Mouse (Mus musculus) embryonic facial prominence, embryonic 10.5 days (tissue): ENCODE measurements around the gene Ap5z1. TPM values are rescaled to one million over a fixed set of nuclear protein-coding genes. Genes with fewer than 3 reads are reported as not detected.

Source experiments
- DNase-seq: peaks from one replicate; pipeline ENCODE4 v3.0.0-alpha.2; 2017; ENCODE audit warnings: low spot score
- H3K27ac ChIP-seq: fragments of 300-500 bp; sonication (generic); replicated peaks from 2 replicates; pipeline ENCODE4 v1.5.1; 2016; ENCODE audit warnings: mild to moderate bottlenecking
- H3K27me3 ChIP-seq: fragments of 300-500 bp; sonication (generic); replicated peaks from 2 replicates; pipeline ENCODE4 v1.6.1; 2016; ENCODE audit warnings: low read depth, mild to moderate bottlenecking; ENCODE audit not compliant: poor library complexity, severe bottlenecking
- H3K36me3 ChIP-seq: fragments of 300-500 bp; sonication (generic); replicated peaks from 2 replicates; pipeline ENCODE4 v1.6.1; 2016; ENCODE audit warnings: mild to moderate bottlenecking, moderate library complexity
- H3K4me1 ChIP-seq: fragments of 300-500 bp; sonication (generic); 2 replicates; pipeline ENCODE4 v1.6.1; 2016
- H3K4me3 ChIP-seq: fragments of 300-500 bp; sonication (generic); 2 replicates; pipeline ENCODE4 v1.5.1; 2016; ENCODE audit warnings: mild to moderate bottlenecking, moderate library complexity
- H3K9me3 ChIP-seq: fragments of 300-500 bp; sonication (generic); 2 replicates; pipeline ENCODE4 v1.6.1; 2016; ENCODE audit warnings: mild to moderate bottlenecking
- WGBS: fragments of 180-500 bp; shearing (Covaris S2); methylation state at CpG from one replicate; pipeline ENCODE4 v1.1.7; 2016; 5-methylcytosine and 5-hydroxymethylcytosine counted together
- polyA plus RNA-seq: library from polyadenylated mRNA; unstranded; fragments of >200 nt; fragmentation: Nextera tagmentation; extraction: Ambion mirVana; gene quantifications from 2 replicates; pipeline ENCODE4 v1.2.1, GENCODE M21; 2016

The Ap5z1 gene
- polyA plus RNA-seq, 1 experiment from 2014 or later: 14.8 TPM

DNA sequence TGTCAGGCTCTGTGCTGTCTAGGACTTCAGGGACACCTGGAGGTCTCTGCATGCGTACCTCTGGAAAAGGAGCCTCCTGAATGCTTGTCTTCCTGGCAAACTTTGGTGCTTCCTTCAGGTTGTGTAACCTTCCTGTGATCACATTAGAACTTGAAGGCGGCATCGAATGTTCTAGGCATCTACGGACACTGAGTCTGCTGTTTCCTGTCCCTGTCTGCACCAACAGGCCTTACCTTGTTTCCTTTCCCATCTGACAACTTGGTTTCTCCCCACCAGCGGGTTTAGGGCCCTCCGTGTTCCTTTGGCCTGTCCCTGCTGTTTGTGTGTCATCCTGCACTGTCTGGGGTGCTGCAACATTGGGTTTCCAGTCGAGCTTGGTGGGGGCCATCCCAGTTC is 21.7 kb upstream of the Ap5z1 start:
- peak overlapping the region; percentile 84; the same call in 1 of the 2 replicates for H3K27ac ChIP-seq
- no peaks in the 10 kb centered on the region for H3K9me3 ChIP-seq
- H3K4me1 ChIP-seq: peaks cover 92% of the 10 kb centered on the region
- no peak overlapping the region for H3K4me3 ChIP-seq
- peaks cover 20% of the 10 kb centered on the region for H3K36me3 ChIP-seq
- DNase-seq: no peak
- 0 out of 2 replicates have a peak, but pooled peaks cover 3% of the 10 kb centered on the region for H3K27me3 ChIP-seq
- 86% methylated on average over 7 of the region's 7 CpGs for WGBS

DNA sequence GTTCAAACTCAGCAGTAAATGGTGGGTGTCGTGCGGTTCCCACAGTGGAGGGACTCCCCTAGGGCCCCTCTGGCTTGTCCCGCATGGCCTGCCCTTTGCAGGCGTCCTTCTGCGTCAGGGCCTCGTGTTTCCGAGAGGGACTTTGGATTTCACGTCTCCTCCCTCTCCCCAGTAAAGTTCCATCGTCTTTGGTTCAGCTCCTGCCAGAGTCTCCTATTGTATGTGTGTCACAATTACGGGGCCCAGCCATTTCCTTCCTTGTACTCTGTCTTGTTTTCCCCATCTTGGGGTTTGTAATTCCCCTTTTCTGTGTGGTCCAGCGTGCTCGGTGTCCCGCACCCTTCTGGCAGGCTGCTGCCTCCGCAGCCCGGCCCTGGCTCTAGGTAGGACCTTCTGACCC is 20.2 kb upstream of the Ap5z1 start:
- Histone ChIP-seq H3K36me3 (peaks cover 5% of the 10 kb centered on the region), H3K27me3 (0 out of 2 replicates have a peak, but pooled peaks cover 3% of the 10 kb centered on the region), H3K27ac (0 out of 2 replicates have a peak overlapping the region, but pooled peaks have one; percentile 11), H3K4me1 (peaks cover 93% of the 10 kb centered on the region), H3K9me3 (no peaks in the 10 kb centered on the region), H3K4me3 (no peak overlapping the region)
- no peak for DNase-seq
- WGBS: 78% methylated on average over 15 of the region's 15 CpGs

DNA sequence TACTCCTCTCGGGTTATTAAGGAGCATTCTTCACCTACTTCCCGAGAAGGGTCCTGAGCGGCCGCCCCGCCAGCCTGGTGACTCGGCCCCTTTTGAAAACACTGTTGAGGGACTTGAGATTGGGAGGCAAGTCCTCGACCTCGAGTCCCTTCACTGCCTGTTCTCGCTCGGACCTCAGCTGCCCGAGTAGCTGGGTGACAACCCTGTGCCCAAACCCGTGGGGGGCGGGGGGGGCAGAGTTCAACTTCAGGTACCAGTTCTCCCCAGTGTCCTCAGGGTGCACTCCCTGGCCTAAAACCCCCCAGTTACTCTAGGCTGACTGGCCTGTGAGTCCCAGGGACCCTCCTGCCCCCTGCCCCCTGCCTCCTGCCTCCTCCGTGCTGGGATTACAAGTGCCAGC is 19.8 kb upstream of the Ap5z1 start:
- H3K27ac ChIP-seq: 0 out of 2 replicates have a peak overlapping the region, but pooled peaks have one; percentile 11

DNA sequence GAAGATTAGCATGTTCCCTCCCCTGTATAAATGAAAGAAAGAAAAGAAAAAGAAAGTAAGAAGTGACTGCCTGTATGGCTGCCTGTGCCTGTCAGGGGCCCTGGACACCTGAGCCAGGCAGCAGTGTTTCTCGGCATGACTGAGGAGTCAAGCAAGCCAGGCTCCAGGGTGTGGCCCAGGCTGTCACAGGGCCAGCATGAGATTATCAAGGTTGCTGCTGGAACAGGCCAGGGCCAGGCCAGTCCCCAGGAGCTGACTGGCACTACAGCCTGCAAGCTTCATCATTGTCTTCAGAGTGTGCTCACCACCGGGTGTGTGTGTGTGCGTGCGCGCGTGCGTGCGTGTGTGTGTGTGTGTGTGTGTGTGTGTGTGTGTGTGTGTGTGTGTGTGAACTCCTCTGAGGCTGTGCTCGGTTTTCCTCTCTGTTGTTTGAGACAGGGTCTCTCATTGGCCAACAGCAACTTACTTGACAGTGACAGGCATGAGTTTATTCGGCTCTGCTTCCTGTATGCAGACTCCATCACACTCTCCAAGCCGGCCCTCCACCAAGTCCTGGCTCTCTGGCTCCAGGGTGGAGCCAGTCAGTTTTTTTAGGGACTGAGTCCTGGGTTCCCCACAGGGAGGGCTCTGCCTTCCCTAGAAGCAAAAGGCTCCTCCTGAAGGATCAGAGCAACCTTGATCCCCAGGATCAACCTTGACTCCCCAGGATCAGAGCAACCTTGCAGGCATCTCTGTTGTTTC is 18.8 kb upstream of the Ap5z1 start:
- no peaks in the 10 kb centered on the region for H3K9me3 ChIP-seq
- no peak for DNase-seq
- 73% methylated on average over 11 of the region's 11 CpGs for WGBS
- peaks cover 83% of the 10 kb centered on the region for H3K4me1 ChIP-seq
- H3K36me3 ChIP-seq: peaks cover 14% of the 10 kb centered on the region
- 0 out of 2 replicates have a peak, but pooled peaks cover 3% of the 10 kb centered on the region for H3K27me3 ChIP-seq
- H3K27ac ChIP-seq: peak overlapping the region; percentile 72
- no peak overlapping the region for H3K4me3 ChIP-seq

More for the DNA sequence above, 19.8 kb upstream of the Ap5z1 start:
- no peaks in the 10 kb centered on the region for H3K9me3 ChIP-seq
- H3K4me3 ChIP-seq: no peak overlapping the region
- 74% methylated on average over 14 of the region's 14 CpGs for WGBS
- DNase-seq: no peak
- peaks cover 5% of the 10 kb centered on the region for H3K36me3 ChIP-seq
- H3K4me1 ChIP-seq: peaks cover 93% of the 10 kb centered on the region
- 0 out of 2 replicates have a peak, but pooled peaks cover 3% of the 10 kb centered on the region for H3K27me3 ChIP-seq

DNA sequence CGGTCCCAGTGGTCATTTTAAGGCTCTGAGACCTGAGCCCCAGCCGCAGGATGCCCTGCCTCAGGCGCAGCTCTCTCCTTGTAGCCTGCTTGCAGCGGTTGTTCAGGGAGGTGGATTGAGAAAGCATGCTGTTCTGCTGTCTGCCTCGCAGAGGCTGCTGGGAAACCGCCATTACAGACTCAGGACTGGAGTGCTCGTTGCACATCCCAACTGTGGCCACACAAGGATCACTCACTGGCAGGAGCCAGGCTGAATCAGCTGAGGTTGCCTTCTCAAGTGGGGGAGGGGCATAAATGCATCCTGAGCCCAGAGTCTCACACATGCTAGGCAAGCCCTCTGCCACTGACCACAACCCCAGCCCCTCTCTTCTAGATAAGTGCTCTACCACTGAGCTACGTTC is 18.0 kb upstream of the Ap5z1 start:
- 40% methylated on average over 8 of the region's 8 CpGs for WGBS
- H3K27me3 ChIP-seq: 0 out of 2 replicates have a peak, but pooled peaks cover 3% of the 10 kb centered on the region
- H3K4me3 ChIP-seq: no peak overlapping the region
- H3K36me3 ChIP-seq: peaks cover 22% of the 10 kb centered on the region
- H3K27ac ChIP-seq: peak overlapping the region; percentile 72
- peaks cover 76% of the 10 kb centered on the region for H3K4me1 ChIP-seq
- H3K9me3 ChIP-seq: no peaks in the 10 kb centered on the region
- peak; percentile 39 for DNase-seq

DNA sequence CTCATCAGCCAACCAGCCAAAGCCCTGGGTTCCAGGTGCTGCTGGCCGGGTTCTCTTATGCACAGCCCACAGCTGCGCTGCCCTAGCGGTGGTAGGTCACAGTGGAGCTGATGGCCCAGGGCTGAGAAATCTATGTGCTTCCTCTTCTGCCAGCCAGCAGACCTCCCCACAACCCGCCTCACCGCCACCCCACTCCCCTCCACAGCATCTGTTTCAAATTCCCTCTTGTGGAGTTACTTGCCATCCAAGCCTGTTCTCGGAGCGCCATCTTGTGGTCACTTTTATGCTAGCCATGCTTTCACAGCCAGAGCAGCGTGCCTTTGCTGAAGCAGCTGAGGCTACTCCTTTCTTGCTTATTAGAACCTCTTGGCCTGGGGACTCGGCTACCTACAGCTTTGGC is 15.7 kb upstream of the Ap5z1 start:
- Histone ChIP-seq H3K4me3 (peak overlapping the region; percentile 29; the same call in 1 of the 2 replicates), H3K36me3 (peaks cover 43% of the 10 kb centered on the region), H3K4me1 (peaks cover 66% of the 10 kb centered on the region), H3K9me3 (no peaks in the 10 kb centered on the region), H3K27ac (peak overlapping the region; percentile 81), H3K27me3 (no peaks in the 10 kb centered on the region)
- 9% methylated on average over 9 of the region's 9 CpGs for WGBS
- DNase-seq: peak; percentile 94

DNA sequence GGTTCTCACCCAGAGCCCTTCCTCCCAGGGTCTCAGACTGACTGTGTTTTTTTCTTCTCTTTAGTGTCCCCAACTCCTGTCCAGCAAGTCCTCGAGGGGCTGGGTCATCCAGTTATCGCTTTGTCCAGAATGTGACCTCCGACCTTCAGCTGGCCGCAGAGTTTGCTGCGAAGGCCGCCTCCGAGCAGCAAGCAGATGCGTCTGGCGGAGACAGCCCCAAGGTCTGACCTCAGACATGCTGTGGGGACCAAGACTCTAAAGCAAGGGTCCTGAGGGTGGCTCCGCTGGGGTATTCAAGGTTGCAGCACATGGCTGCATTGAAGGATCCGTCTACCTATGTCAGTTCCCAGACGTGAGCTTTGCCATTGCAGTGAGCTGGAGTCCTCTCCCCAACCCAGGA is 15.1 kb upstream of the Ap5z1 start:
- H3K27me3 ChIP-seq: no peaks in the 10 kb centered on the region
- H3K36me3 ChIP-seq: peaks cover 49% of the 10 kb centered on the region
- peak overlapping the region; percentile 81 for H3K27ac ChIP-seq
- DNase-seq: no peak
- 52% methylated on average over 12 of the region's 12 CpGs for WGBS
- H3K4me1 ChIP-seq: peaks cover 60% of the 10 kb centered on the region
- no peak overlapping the region for H3K4me3 ChIP-seq
- no peaks in the 10 kb centered on the region for H3K9me3 ChIP-seq

DNA sequence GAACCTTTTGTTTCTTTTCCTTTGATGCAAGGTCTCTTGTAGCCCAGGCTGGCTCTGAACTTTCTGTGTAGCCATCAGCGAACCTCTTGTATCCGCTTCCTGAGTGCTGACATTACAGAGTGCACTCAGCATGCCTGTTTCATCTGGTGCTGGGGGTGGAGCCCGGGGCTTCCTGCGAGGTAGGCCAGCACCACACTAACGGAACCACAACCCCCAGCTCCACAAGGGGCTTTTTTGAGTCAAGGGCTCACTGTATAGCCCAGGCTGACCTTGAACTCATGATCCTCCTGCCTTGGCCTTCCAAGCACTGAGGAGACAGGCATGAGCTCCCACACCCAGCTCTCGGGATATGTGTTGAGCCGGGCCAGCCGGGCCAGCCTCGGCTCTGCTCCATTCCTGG is 12.9 kb upstream of the Ap5z1 start:
- DNase-seq: no peak
- Histone ChIP-seq H3K9me3 (no peaks in the 10 kb centered on the region), H3K27me3 (no peaks in the 10 kb centered on the region), H3K4me1 (peaks cover 38% of the 10 kb centered on the region), H3K36me3 (peaks cover 71% of the 10 kb centered on the region), H3K27ac (no peak overlapping the region), H3K4me3 (no peak overlapping the region)
- 93% methylated on average over 9 of the region's 9 CpGs for WGBS

DNA sequence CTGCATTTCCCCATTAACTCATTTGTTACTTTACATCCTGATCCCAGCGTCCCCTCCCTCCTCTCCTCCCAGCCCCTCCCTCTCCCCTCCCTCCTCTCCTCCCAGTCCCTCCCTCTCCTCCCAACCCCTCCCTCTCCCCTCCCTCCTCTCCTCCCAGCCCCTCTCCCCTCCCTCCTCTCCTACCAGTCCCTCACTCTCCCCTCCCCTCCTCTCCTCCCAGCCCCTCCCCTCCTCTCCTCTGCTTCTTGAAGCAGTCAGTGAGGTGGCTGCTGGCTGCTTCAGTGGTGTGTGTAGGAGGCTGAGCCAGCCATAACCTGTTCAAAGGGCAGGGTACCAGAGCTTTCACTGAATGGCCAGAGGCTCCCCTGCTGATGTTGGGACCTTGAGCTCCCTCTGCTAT is 12.0 kb upstream of the Ap5z1 start:
- peaks cover 35% of the 10 kb centered on the region for H3K4me1 ChIP-seq
- no peak overlapping the region; the same call in 1 of the 2 replicates for H3K27ac ChIP-seq
- H3K36me3 ChIP-seq: peaks cover 80% of the 10 kb centered on the region
- DNase-seq: peak; percentile 80
- no peaks in the 10 kb centered on the region for H3K27me3 ChIP-seq
- 14% methylated on average over 1 of the region's 1 CpGs for WGBS
- no peak overlapping the region for H3K4me3 ChIP-seq
- H3K9me3 ChIP-seq: no peaks in the 10 kb centered on the region

DNA sequence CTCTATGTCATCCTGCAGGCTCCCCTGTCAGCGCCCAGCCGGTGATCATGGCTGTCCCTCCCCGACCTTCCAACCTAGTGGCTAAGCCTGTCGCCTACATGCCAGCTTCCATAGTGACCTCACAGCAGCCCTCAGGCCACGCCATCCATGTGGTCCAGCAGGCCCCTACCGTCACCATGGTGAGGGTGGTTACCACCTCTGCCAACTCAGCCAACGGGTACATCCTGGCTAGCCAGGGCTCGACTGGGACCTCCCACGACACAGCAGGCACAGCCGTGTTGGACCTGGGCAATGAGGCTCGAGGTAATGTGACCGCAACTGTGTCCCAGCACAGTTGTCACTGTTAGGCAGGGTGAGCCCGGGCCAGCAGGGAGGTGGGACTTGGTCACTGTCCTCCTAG is 10.0 kb upstream of the Ap5z1 start:
- peaks cover 18% of the 10 kb centered on the region for H3K4me1 ChIP-seq
- no peak overlapping the region for H3K27ac ChIP-seq
- H3K27me3 ChIP-seq: no peaks in the 10 kb centered on the region
- 93% methylated on average over 13 of the region's 13 CpGs for WGBS
- peaks cover 98% of the 10 kb centered on the region for H3K36me3 ChIP-seq
- no peak for DNase-seq
- H3K4me3 ChIP-seq: no peak overlapping the region
- no peaks in the 10 kb centered on the region for H3K9me3 ChIP-seq

DNA sequence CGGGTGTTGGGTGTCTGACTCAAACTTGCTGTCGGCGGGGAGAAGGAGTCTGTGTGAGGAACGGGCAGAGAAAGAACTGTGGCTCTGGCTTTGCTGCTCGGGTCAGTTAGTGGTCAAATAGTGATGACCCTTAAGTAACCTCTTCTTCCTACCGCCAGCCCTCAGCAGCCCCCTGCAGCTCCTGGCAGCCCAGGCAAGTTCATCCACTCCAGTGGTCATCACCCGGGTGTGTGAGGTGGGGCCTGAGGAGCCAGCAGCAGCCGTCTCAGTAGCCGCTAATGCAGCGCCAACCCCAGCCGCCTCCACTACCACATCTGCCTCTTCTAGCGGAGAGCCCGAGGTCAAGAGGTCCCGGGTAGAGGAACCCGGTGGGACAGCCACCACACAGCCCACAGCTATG is 7.4 kb upstream of the Ap5z1 start:
- H3K4me3 ChIP-seq: no peak overlapping the region
- no peaks in the 10 kb centered on the region for H3K27me3 ChIP-seq
- DNase-seq: no peak
- H3K4me1 ChIP-seq: peaks cover 12% of the 10 kb centered on the region
- H3K27ac ChIP-seq: no peak overlapping the region
- WGBS: 75% methylated on average over 15 of the region's 15 CpGs
- peaks cover 93% of the 10 kb centered on the region for H3K36me3 ChIP-seq
- no peaks in the 10 kb centered on the region for H3K9me3 ChIP-seq

DNA sequence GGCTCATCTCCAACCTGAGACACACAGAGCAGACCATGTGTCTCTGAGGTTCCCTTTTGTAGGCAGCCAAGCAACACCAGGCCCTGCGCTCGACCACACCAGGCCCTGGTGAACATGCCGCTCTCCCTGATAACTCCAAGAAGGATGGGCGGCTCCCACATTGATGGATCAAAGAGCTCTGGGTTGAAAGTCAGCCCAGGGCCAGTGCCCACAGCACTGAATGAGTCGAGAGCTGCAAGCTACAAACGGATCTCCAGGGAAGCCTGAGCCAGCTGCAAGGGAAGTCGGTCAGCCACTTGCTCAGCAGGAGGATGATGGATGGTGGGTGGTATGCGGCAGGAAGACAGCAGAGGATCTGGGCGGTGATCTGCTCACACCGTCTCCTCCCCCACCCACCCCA is 6.4 kb upstream of the Ap5z1 start:
- no peak for DNase-seq
- 82% methylated on average over 10 of the region's 10 CpGs for WGBS
- no peak overlapping the region for H3K4me3 ChIP-seq
- 0 out of 2 replicates have a peak, but pooled peaks cover 5% of the 10 kb centered on the region for H3K4me1 ChIP-seq
- H3K36me3 ChIP-seq: peaks cover 90% of the 10 kb centered on the region
- H3K27me3 ChIP-seq: no peaks in the 10 kb centered on the region
- no peaks in the 10 kb centered on the region for H3K9me3 ChIP-seq
- no peak overlapping the region for H3K27ac ChIP-seq
